Mouse (Mus musculus): ENCODE measurements around the gene Zfp385c. TPM values are rescaled to one million over a fixed set of nuclear protein-coding genes. Genes with fewer than 3 reads are reported as not detected.

Gene Zfp385c
- total RNA-seq, 2 experiments from 2014 or later, result 0.62 to 1.5 TPM

DNA sequence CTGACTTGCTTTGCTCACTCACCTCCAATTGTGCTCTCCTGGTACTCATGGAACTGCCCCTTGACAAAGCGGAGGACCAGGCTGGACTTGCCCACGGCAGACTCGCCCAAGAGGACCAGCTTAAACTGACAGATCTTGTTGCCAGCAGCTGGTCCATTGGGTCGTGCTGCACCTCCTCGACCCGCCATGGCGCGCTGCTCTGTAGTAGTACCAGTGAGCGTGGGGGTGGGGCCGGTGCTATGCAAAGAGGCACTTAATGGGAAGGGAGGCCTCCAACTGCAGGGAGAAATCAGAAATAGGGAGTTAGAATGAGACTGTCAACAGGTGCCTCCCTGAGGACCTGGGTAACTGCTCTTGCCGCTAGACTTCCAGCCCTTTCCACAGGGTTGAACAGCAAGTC lies 27.6 kb upstream of the Zfp385c start:
- no peak for DNase-seq
- intact Hi-C loops (cut with DNase I; ENCODE audit: low total_unique reads), result no loop called here

- intact Hi-C loops (cut with DNase I; ENCODE audit: low total_unique reads), result no loop called here
- DNase-seq, result no peak
These were observed 27.1 kb upstream of the Zfp385c start for GRCm38 (mm10) chr11:100719312-100719711.

DNA sequence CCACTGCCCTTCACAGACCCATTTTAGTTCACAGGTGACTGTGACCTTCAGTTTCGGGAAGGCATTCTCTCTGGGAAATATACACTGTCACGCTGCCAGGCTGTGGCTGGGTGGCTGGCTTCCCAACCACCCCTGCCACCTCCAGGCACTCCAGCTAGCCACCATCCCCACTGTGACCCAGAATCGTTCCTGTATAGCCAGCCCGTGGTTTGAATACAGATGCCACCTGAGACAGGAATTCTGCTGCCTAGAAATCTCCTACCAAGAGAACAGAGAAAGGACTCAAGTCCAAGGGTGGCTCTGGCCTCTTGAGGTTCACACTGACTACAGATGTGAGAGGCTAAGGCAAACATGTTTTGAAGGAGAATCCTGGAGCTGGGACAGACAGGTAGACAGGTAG lies 26.6 kb upstream of the Zfp385c start:
- intact Hi-C loops (cut with DNase I; ENCODE audit: low total_unique reads), result no loop called here
- DNase-seq, result no peak

GRCm38 (mm10) chr11:100718462-100718861 lies 26.2 kb upstream of the Zfp385c start:
- no peak for DNase-seq
- intact Hi-C loops (cut with DNase I; ENCODE audit: low total_unique reads), result no loop called here

GRCm38 (mm10) chr11:100716649-100717048 lies 24.4 kb upstream of the Zfp385c start:
- no peak for DNase-seq
- intact Hi-C loops (cut with DNase I; ENCODE audit: low total_unique reads), result no loop called here

DNA sequence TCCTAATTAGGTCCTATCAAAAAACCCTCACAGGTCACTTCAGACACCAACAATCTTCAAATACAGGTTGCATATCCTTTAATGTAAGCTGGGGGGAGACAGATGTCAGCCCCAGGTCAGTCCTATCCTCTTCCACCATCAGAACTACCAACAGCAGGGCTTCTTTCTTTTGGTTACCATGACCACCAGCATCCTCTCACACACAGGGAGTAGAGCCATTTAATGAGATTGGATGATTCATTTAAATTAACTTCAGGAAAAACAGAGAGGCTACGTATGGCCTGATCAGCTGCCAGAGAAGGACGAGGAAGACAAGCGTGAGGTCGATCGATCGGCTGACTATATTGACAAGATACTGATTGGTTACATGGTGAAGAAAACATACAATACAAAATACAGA lies 22.7 kb upstream of the Zfp385c start:
- intact Hi-C loops (cut with DNase I; ENCODE audit: low total_unique reads), result loop anchor here (2.0 kb wide), 1 partner anchor 46 kb away; no protein-coding TSS in a partner anchor
- DNase-seq, result no peak

- peak; percentile 83 for DNase-seq
These were observed 22.3 kb upstream of the Zfp385c start for GRCm38 (mm10) chr11:100714534-100714915.

GRCm38 (mm10) chr11:100713735-100714533 lies 21.7 kb upstream of the Zfp385c start, which contains the start of gene Hspb9:
Gene Hspb9 (plus strand): TSS chr11:100713850.
- peak; percentile 70 for DNase-seq
- intact Hi-C loops (cut with DNase I; ENCODE audit: low total_unique reads), result loop anchor here (2.0 kb wide), 1 partner anchor 47 kb away; no protein-coding TSS in a partner anchor

More at GRCm38 (mm10) chr11:100714534-100714915, 22.3 kb upstream of the Zfp385c start:
- intact Hi-C loops (cut with DNase I; ENCODE audit: low total_unique reads), result loop anchor here (2.0 kb wide), 1 partner anchor 46 kb away; no protein-coding TSS in a partner anchor

GRCm38 (mm10) chr11:100713174-100713573 lies 20.9 kb upstream of the Zfp385c start:
- no peak for DNase-seq
- intact Hi-C loops (cut with DNase I; ENCODE audit: low total_unique reads), result no loop called here

DNA sequence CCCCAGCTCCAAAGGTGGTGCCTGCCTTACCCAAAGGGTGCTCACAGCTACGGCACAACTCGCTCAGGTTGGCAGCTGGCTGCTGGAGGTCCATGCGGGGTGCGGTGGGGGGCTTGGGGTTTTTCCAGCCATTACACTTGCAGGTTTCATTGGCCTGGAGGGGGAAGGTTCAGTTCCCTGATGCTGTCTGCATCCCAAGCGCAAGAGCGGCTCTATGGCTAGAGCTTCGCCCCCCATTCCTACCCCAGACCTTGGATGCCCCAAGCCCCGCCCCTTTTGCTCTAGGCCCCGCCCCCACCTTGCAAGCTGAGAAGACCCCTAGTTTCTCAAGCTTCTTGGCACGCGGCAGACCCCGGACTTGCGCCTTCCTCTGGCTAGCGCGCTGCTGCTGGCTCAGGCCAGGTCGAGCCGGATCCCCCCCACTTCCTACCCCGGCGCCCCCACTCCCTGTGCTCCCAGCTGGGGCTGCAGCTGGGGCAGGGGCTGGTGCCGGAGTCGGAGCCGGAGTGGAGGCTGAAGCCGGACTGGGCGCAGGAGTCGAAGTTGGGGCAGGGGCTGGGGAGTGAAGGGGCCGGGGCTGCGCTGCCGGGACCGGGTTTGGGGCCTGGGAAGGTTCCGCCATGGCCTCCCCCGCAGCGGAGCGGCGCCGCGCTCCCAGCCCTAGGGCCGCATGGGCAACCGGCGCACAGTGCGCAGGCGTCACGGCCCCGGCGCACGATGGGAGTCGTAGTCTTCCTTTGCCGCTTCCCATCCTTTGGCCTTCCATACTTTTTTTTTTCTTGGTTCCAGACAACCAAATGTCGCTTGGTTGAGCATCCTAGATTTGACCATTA lies 19.7 kb upstream of the Zfp385c start, which contains the start of gene Kat2a:
Kat2a (minus strand) TSS at position 683 of the 833 bp plus-strand sequence.
- intact Hi-C loops (cut with DNase I; ENCODE audit: low total_unique reads), result no loop called here
- peak; percentile 88 for DNase-seq

DNA sequence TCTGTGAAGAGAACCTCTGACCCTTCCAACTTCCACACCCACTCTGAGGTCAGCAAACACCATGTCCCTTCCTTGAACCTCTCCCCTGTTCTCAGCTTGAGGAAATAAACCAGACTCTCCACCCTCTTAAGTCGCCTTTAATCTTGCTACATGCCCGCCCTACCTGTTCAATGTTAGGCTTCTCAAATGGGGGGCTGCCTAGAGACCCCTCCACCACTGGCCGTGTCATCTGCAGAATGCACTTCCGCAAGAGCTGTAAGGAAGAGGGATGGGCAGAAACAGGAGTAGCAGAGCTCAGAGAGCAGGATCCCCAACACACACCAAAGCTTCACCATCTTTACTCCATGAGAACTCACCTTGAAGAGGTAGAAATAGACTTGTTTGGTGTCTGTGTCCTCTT lies 18.7 kb upstream of the Zfp385c start:
- no peak for DNase-seq

GRCm38 (mm10) chr11:100710528-100710927 lies 18.3 kb upstream of the Zfp385c start:
- DNase-seq, result no peak
- intact Hi-C loops (cut with DNase I; ENCODE audit: low total_unique reads), result no loop called here

More for the DNA sequence above, 18.7 kb upstream of the Zfp385c start:
- intact Hi-C loops (cut with DNase I; ENCODE audit: low total_unique reads), result no loop called here

DNA sequence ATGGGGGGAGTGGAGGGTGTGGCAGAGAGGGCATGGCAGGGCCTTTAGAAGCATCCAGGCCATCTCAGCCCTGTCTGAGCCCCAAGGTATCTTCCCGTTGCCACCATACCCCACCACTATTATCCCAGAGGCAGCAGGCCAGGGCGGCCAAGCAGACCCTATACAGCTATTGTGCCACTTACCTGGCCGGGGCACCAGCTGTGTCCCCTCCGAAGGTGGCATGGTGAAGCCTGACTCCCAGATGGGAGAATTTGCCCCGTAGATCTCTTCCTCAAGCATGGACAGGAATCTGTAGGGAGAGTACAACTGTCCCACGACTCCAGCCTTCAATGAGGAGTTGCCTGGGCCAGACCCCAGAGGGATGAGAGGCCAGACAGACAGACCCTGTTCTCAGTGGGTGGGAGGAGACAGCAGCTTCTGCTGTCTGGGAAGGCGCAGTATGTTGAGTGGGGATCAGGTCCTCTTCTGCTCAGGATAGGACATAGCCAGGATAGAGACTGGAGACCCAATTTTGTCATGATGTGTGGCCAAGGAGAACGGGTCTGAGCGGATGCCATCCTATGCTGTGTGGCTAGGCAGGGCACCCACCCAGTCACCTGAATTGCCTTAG lies 17.1 kb upstream of the Zfp385c start:
- intact Hi-C loops (cut with DNase I; ENCODE audit: low total_unique reads), result no loop called here
- no peak for DNase-seq

DNA sequence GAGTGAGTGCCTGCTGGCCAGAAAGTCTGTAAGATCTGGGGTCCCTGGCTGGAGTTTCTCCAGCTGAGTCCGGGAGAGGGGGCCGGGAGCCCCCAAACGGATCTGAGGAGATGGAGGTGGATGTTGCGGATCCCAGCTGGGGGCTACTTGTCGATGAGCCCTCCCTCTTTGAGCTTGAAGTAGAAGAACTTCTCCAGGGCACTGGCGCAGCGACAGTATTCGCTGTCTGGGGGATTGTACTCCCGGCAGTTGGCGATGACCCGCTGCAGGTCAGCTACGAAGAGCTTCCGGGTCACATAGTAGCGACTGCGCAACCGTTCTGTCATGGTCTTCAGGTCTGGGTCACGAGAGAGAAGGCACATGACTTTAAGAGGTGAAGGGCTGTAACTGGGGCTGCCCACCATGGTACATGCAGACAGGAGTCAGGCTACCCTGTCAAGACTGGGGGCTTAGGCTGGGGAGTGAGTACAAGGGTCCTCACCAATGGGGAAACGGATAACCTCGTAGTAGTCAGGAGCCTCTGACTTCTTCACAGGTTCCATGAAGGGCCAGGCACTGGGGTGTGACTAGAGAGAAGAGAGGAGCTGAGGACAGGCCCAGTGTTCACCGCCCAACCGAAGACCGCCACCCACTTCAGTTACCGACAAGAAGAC lies 13.0 kb upstream of the Zfp385c start:
- no peak for DNase-seq
- intact Hi-C loops (cut with DNase I; ENCODE audit: low total_unique reads), result no loop called here

GRCm38 (mm10) chr11:100703851-100704531 lies 11.7 kb upstream of the Zfp385c start, which contains the start of gene Dhx58:
Gene Dhx58 (minus strand): TSS chr11:100704271.
- intact Hi-C loops (cut with DNase I; ENCODE audit: low total_unique reads), result loop anchor here (2.0 to 5.0 kb wide), 2 partner anchors 77 to 132 kb away; partner anchors contain the start of gene Cnp
- no peak for DNase-seq

- intact Hi-C loops (cut with DNase I; ENCODE audit: low total_unique reads), result loop anchor here (2.0 to 5.0 kb wide), 2 partner anchors 77 to 131 kb away; partner anchors contain the start of gene Cnp
- DNase-seq, result no peak
These were observed 11.1 kb upstream of the Zfp385c start for GRCm38 (mm10) chr11:100703366-100703765.

GRCm38 (mm10) chr11:100702906-100703305 lies 10.7 kb upstream of the Zfp385c start:
- intact Hi-C loops (cut with DNase I; ENCODE audit: low total_unique reads), result loop anchor here (2.0 to 5.0 kb wide), 2 partner anchors 76 to 131 kb away; partner anchors contain the start of gene Cnp
- DNase-seq, result no peak

- intact Hi-C loops (cut with DNase I; ENCODE audit: low total_unique reads), result loop anchor here (2.0 to 5.0 kb wide), 2 partner anchors 75 to 130 kb away; partner anchors contain the start of gene Cnp
- peak; percentile 55 for DNase-seq
These were observed 10.0 kb upstream of the Zfp385c start for GRCm38 (mm10) chr11:100702081-100702851.
